ENCODE assay signal across 19 mouse cellular contexts in the genomic region with DNA sequence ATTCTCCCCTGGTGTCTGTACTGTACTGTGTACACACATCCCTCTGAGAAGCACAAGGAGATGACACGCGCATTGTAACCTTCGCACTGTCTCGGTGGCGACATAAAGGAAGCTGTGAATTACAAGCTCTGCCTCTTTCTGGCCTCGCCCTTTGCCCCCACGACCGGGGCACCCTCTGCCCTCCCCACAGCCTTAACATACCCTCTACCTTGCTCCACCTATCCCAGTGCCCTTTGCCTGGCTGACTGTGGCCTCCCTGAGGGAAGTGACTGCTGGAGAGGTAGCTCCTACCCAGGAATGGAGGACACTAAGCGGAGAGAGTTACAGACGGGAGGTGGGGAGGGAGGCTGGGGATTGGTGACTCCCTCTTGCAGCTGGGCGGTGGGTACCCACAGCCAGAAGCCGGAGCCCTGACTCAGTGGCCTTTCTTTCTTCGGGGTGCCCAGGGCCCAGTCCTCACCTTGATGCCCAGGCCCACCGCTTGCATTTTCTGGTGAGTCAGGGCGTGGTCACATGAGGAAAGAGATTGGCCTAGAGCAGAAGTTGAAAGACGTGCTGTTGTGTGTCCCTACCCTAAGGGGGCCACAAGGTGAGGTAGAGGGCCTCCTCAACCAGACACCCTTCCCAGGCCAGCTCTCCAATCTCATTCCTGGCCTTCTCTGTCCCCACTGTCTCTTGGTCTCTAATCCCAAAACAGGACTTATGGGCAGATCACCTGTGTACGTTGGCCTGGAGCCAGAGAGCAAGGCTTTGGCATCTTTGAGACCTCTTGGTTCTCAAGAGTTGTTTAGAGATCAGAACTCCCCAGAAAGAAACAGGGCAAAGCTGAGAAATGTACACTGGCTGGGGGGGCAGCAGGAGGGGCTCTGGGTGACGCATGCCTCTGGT. TPM values are rescaled to one million over a fixed set of nuclear protein-coding genes. Genes with fewer than 3 reads are reported as not detected.
DNase-seq lines count a peak whose midpoint lies in the region; ATAC-seq and TF ChIP-seq lines count a peak whose summit lies in the region.
"Had no signal": no experiment of that assay in that cellular context is flagged by ENCODE, and none has a peak within 500 bp of the region (broad histone marks: within the 10 kb centered on the region; RNA-seq: fewer than 3 reads in every experiment).

No protein-coding gene starts in this region.

- H3K9ac ChIP-seq in liver, embryonic 11.5 days (ENCODE audit: low read depth, low read length), result no peak overlapping the region
- H3K9ac ChIP-seq in liver, embryonic 12.5 days, result no peak overlapping the region
- H3K9ac ChIP-seq in ES-E14 (ENCODE audit: insufficient read depth, low read depth, low read length, poor library complexity, severe bottlenecking), result peak overlapping the region; percentile 95; the same call in 1 of the 2 replicates
- peak overlapping the region; percentile 98 for H3K9ac ChIP-seq in intestine, embryonic 16.5 days (ENCODE audit: low read depth, low read length)
- H3K9ac ChIP-seq: heart, embryonic 15.5 days; stomach, embryonic 15.5 days had no signal

- H3K4me3 ChIP-seq in liver, embryonic 11.5 days (ENCODE audit: low read depth, low read length), result no peak overlapping the region
- no peak overlapping the region for H3K4me3 ChIP-seq in liver, embryonic 12.5 days
- peak overlapping the region in 1 of 2 experiments; percentile 29; a peak in 1 of 4 replicates for H3K4me3 ChIP-seq in ES-E14 (ENCODE audit: insufficient read depth in 1 of 2, low read depth in 1 of 2, low read length in 2 of 2, poor library complexity in 1 of 2, severe bottlenecking in 1 of 2)
- peak overlapping the region; percentile 86 for H3K4me3 ChIP-seq in intestine, embryonic 16.5 days (ENCODE audit: low read length)
- H3K4me3 ChIP-seq: stomach, embryonic 15.5 days had no signal

- peaks cover 13% of the 10 kb centered on the region for H3K27me3 ChIP-seq in liver, embryonic 11.5 days (replicated peaks; ENCODE audit: control insufficient read depth, insufficient read depth, low read length)
- H3K27me3 ChIP-seq in liver, embryonic 12.5 days (replicated peaks), result peaks cover 41% of the 10 kb centered on the region
- 0 out of 2 replicates have a peak, but pooled peaks cover 7% of the 10 kb centered on the region for H3K27me3 ChIP-seq in intestine, embryonic 16.5 days (replicated peaks; ENCODE audit: control insufficient read depth, insufficient read depth, low read length)

- in situ Hi-C loops in ES-E14 (cut with MboI; ENCODE audit: low sequenced_read_pairs in 2 of 2, unreplicated experiment in 2 of 2), result no loop called here

- no peaks in the 10 kb centered on the region for H3K9me3 ChIP-seq in liver, embryonic 11.5 days (ENCODE audit: control insufficient read depth, low read length)
- H3K9me3 ChIP-seq in liver, embryonic 12.5 days (replicated peaks), result no peaks in the 10 kb centered on the region
- no peaks in the 10 kb centered on the region for H3K9me3 ChIP-seq in ES-E14 (ENCODE audit: control insufficient read depth, insufficient read depth, low read depth, low read length)
- H3K9me3 ChIP-seq in intestine, embryonic 16.5 days (ENCODE audit: control insufficient read depth, low read length), result no peaks in the 10 kb centered on the region
- H3K9me3 ChIP-seq: heart, embryonic 15.5 days; hindbrain, embryonic 10.5 days; limb, embryonic 12.5 days; stomach, embryonic 15.5 days had no signal

- H3K4me2 ChIP-seq in liver, embryonic 11.5 days, result no peak overlapping the region
- no peak overlapping the region for H3K4me2 ChIP-seq in liver, embryonic 12.5 days
- peak overlapping the region; percentile 51 for H3K4me2 ChIP-seq in intestine, embryonic 16.5 days (ENCODE audit: low read depth, low read length)

- ATAC-seq in liver, embryonic 11.5 days (replicated peaks; ENCODE audit: low FRiP score), result no peak
- no peak for ATAC-seq in liver, embryonic 12.5 days
- ATAC-seq in intestine, embryonic 16.5 days, result peak; percentile 85
- ATAC-seq: activated CD4-positive, CD25-positive, alpha-beta regulatory T cell, adult 4 months had no signal

- peaks cover 30% of the 10 kb centered on the region for H3K4me1 ChIP-seq in liver, embryonic 11.5 days (replicated peaks; ENCODE audit: control insufficient read depth, insufficient read depth, low read length)
- peaks cover 43% of the 10 kb centered on the region for H3K4me1 ChIP-seq in liver, embryonic 12.5 days
- peaks cover 6 to 22% of the 10 kb centered on the region in 2 experiments; a peak in 3 of 4 replicates for H3K4me1 ChIP-seq in ES-E14 (ENCODE audit: control insufficient read depth in 2 of 2, insufficient read depth in 2 of 2, low read length in 2 of 2, poor library complexity in 1 of 2)
- H3K4me1 ChIP-seq in intestine, embryonic 16.5 days (ENCODE audit: control insufficient read depth, insufficient read depth, low read length), result peaks cover 41% of the 10 kb centered on the region

- no peak overlapping the region for H3K27ac ChIP-seq in liver, embryonic 11.5 days (ENCODE audit: low read depth, low read length)
- no peak overlapping the region; the same call in 1 of the 2 replicates for H3K27ac ChIP-seq in liver, embryonic 12.5 days
- no peak overlapping the region for H3K27ac ChIP-seq in ES-E14 (ENCODE audit: insufficient read depth, low read depth, low read length, poor library complexity, severe bottlenecking)
- H3K27ac ChIP-seq in intestine, embryonic 16.5 days (ENCODE audit: low read length), result peak overlapping the region; percentile 94
- H3K27ac ChIP-seq: limb, embryonic 12.5 days; stomach, embryonic 15.5 days had no signal

- DNase-seq in cerebellum, postnatal 25 days, result peak; percentile 20 to 55
- DNase-seq in cerebellum, adult 11 months, result no peak
- DNase-seq in liver, embryonic 11.5 days (ENCODE audit: low spot score), result peak; percentile 32
- DNase-seq in ES-E14 (ENCODE audit: low read depth, low spot score), result no peak
- DNase-seq in gastrocnemius, postnatal 25 days, result no peak
- no peak for DNase-seq in left cerebral cortex, adult 11 months (ENCODE audit: low spot score)
- DNase-seq: gastrocnemius, postnatal 36 days; lung, postnatal 4 days; spleen, adult 18-20 months had no signal

- WGBS in liver, embryonic 11.5 days, result 81% methylated on average over 18 of the region's 18 CpGs
- 76% methylated on average over 18 of the region's 18 CpGs for WGBS in liver, embryonic 12.5 days (ENCODE audit: insufficient replicate concordance)
- WGBS in intestine, embryonic 16.5 days, result 69% methylated on average over 18 of the region's 18 CpGs

- peaks cover 7% of the 10 kb centered on the region; the same call in 1 of the 2 replicates for H3K36me3 ChIP-seq in liver, embryonic 11.5 days (ENCODE audit: control insufficient read depth, insufficient read depth, low read length)
- peaks cover 17% of the 10 kb centered on the region for H3K36me3 ChIP-seq in liver, embryonic 12.5 days
- 0 out of 2 replicates have a peak, but pooled peaks cover 2% of the 10 kb centered on the region for H3K36me3 ChIP-seq in ES-E14 (ENCODE audit: control insufficient read depth, insufficient read depth, low read length, poor library complexity, severe bottlenecking)
- H3K36me3 ChIP-seq in intestine, embryonic 16.5 days (ENCODE audit: control insufficient read depth, insufficient read depth, low read length), result 0 out of 2 replicates have a peak, but pooled peaks cover 2% of the 10 kb centered on the region

TF ChIP-seq in ES-E14, 5 proteins besides CTCF, POLR2A, EP300 and RAD21:
- TF ChIP-seq ZC3H11A (IDR thresholded peaks at IDR 0.05; ENCODE audit: borderline replicate concordance, low read depth, low read length), result no peak
- TF ChIP-seq HCFC1 (IDR thresholded peaks at IDR 0.05; ENCODE audit: borderline replicate concordance, insufficient read depth, low read length), result no peak

RNA-seq across cellular contexts. Expression of a gene that starts 1.5 kb away (rescaled TPM):
- polyA plus RNA-seq in liver, embryonic 11.5 days (2014; fragmentation: Nextera tagmentation; extraction: Ambion mirVana), result 26.7 and 28.5 TPM in 2 replicates
- polyA plus RNA-seq in liver, embryonic 12.5 days (2016; fragmentation: Nextera tagmentation; extraction: Ambion mirVana), result 12.2 and 12.6 TPM in 2 replicates
- 62.1 and 76.3 TPM in 2 replicates for total RNA-seq in ES-E14 (2012; rRNA removed)
- polyA plus RNA-seq in intestine, embryonic 16.5 days (2015; fragmentation: Nextera tagmentation; extraction: Ambion mirVana), result 19.3 and 20.9 TPM in 2 replicates
- 1 to 10 TPM; 4.6 to 5.9 TPM for total RNA-seq in gastrocnemius, postnatal 25 days (2021)

RNA-seq across cellular contexts. Expression of a gene that starts 4.8 kb away (rescaled TPM):
- not detected in 2 replicates for polyA plus RNA-seq in liver, embryonic 11.5 days (2014; fragmentation: Nextera tagmentation; extraction: Ambion mirVana)
- not detected in 2 replicates for polyA plus RNA-seq in liver, embryonic 12.5 days (2016; fragmentation: Nextera tagmentation; extraction: Ambion mirVana)
- total RNA-seq in ES-E14 (2012; rRNA removed), result 2.3 and 2.5 TPM in 2 replicates
- not detected in 2 replicates for polyA plus RNA-seq in intestine, embryonic 16.5 days (2015; fragmentation: Nextera tagmentation; extraction: Ambion mirVana)
- total RNA-seq in gastrocnemius, postnatal 25 days (2021), result 1 to 10 TPM in 1 of 2 experiments, not detected in 1; 1.6 TPM
- polyA plus RNA-seq: activated CD4-positive, CD25-positive, alpha-beta regulatory T cell, adult 4 months; cerebellum, adult 2 months; heart, embryonic 15.5 days; hindbrain, embryonic 10.5 days; limb, embryonic 12.5 days; liver, embryonic 16.5 days; neural tube, embryonic 14.5 days; stomach, embryonic 15.5 days had no signal

RNA-seq across cellular contexts. Expression of a gene that starts 16.9 kb away (rescaled TPM):
- 3.4 and 4.3 TPM in 2 replicates for polyA plus RNA-seq in liver, embryonic 11.5 days (2014; fragmentation: Nextera tagmentation; extraction: Ambion mirVana)
- polyA plus RNA-seq in liver, embryonic 12.5 days (2016; fragmentation: Nextera tagmentation; extraction: Ambion mirVana), result 7.5 and 8.0 TPM in 2 replicates
- 0.85 and 1.1 TPM in 2 replicates for total RNA-seq in ES-E14 (2012; rRNA removed)
- 33.0 and 47.4 TPM in 2 replicates for polyA plus RNA-seq in intestine, embryonic 16.5 days (2015; fragmentation: Nextera tagmentation; extraction: Ambion mirVana)
- 100 to 1,000 TPM; 415 to 536 TPM for total RNA-seq in gastrocnemius, postnatal 25 days (2021)

RNA-seq across cellular contexts. Expression of a gene that starts 25.0 kb away (rescaled TPM):
- 134 and 153 TPM in 2 replicates for polyA plus RNA-seq in liver, embryonic 11.5 days (2014; fragmentation: Nextera tagmentation; extraction: Ambion mirVana)
- 98.3 and 98.4 TPM in 2 replicates for polyA plus RNA-seq in liver, embryonic 12.5 days (2016; fragmentation: Nextera tagmentation; extraction: Ambion mirVana)
- 68.8 and 86.6 TPM in 2 replicates for total RNA-seq in ES-E14 (2012; rRNA removed)
- 249 and 253 TPM in 2 replicates for polyA plus RNA-seq in intestine, embryonic 16.5 days (2015; fragmentation: Nextera tagmentation; extraction: Ambion mirVana)
- 100 to 1,000 TPM; 171 to 172 TPM for total RNA-seq in gastrocnemius, postnatal 25 days (2021)

RNA-seq across cellular contexts. Expression of a gene that starts 30.3 kb away (rescaled TPM):
- polyA plus RNA-seq in liver, embryonic 11.5 days (2014; fragmentation: Nextera tagmentation; extraction: Ambion mirVana), result 2.3 TPM in 2 replicates
- polyA plus RNA-seq in liver, embryonic 12.5 days (2016; fragmentation: Nextera tagmentation; extraction: Ambion mirVana), result 1.8 and 2.0 TPM in 2 replicates
- total RNA-seq in ES-E14 (2012; rRNA removed), result 6.6 and 15.0 TPM in 2 replicates
- polyA plus RNA-seq in intestine, embryonic 16.5 days (2015; fragmentation: Nextera tagmentation; extraction: Ambion mirVana), result 1.7 and 2.0 TPM in 2 replicates
- under 1 TPM; 0.08 to 0.61 TPM for total RNA-seq in gastrocnemius, postnatal 25 days (2021)

Comparison
In these comparisons a context has a peak if more than half of its experiments do, and no peak if none do; other contexts are left out.
1. DNase-seq: peak in cerebellum, postnatal 25 days (2 of 2) and liver, embryonic 11.5 days (single experiment); none in cerebellum, adult 11 months (single experiment), ES-E14 (single experiment), gastrocnemius, postnatal 25 days (single experiment) and left cerebral cortex, adult 11 months (single experiment).
2. H3K9ac ChIP-seq: peak in ES-E14 (single experiment) and intestine, embryonic 16.5 days (single experiment); none in liver, embryonic 11.5 days (single experiment) and liver, embryonic 12.5 days (single experiment).